Mouse (Mus musculus): Measurements from ENCODE around the gene Chchd6. TPM values are rescaled to one million over a fixed set of nuclear protein-coding genes. Genes with fewer than 3 reads are reported as not detected.

The Chchd6 gene
- polyA plus RNA-seq, 1 experiment = 28.8 TPM

DNA sequence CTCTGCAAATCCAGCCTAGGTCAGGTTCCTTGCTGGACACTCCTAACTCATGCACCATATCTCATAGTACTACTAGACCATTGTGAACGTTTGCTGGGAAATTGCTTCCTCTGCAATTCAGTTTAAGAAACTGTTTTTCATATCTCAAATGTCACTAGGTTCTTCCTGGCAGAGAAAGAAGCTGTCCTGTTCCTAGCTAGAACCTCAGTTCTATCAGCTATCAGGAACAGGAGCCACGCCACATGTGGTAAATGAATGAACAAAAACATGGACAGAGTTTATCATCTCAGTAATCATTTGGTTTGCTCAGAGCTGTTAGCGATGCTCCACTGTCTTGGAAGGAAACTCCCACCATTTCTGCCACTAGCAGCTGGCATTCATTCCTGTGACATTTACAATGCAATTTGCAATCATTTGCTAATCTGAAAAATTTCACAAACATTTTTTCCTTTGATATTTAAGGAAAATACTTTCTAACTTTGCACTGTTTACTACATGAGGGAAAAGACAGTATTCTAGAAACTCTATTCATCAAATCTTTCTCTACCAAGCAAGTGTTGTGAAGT, 179.3 kb downstream of the Chchd6 start:
- TF ChIP-seq CTCF (IDR thresholded peaks at IDR 0.05; ENCODE audit: control insufficient read depth, insufficient read depth, insufficient read length) = no peak
- no peak for TF ChIP-seq CEBPB (IDR thresholded peaks at IDR 0.05; ENCODE audit: low read depth)
- no peak for TF ChIP-seq MAX (IDR thresholded peaks at IDR 0.05)
- no peak for TF ChIP-seq FOSL1 (IDR thresholded peaks at IDR 0.05; ENCODE audit: insufficient read depth, low read length, poor library complexity, severe bottlenecking)
- no peaks in the 10 kb centered on the region for H3K79me2 ChIP-seq (ENCODE audit: control insufficient read depth, insufficient read depth)

DNA sequence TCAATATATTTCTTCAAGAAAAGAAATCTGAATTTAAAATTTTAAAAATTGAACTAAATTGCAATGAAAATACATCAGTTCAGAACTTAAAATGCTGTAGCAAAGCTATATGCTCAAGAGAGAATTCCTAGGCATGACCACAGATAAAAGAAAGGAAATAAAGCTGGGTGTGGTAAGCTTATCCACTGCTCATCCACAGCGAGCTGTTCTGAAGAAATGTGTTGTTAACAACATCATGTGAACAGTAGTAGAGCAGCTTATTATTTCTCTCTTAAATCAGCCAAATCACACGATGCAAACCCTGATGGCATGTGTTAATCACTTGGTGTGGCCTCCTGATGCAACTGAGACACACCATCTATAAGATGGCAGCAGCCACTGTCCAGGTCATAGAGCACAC, 180.4 kb downstream of the Chchd6 start:
- no peaks in the 10 kb centered on the region for H3K79me2 ChIP-seq (ENCODE audit: control insufficient read depth, insufficient read depth)
- TF ChIP-seq FOSL1 (IDR thresholded peaks at IDR 0.05; ENCODE audit: insufficient read depth, low read length, poor library complexity, severe bottlenecking) = no peak
- TF ChIP-seq MAX (IDR thresholded peaks at IDR 0.05) = no peak
- no peaks in the 10 kb centered on the region for H3K36me3 ChIP-seq (ENCODE audit: control insufficient read depth, insufficient read depth)
- no peaks in the 10 kb centered on the region for H3K27me3 ChIP-seq (ENCODE audit: control insufficient read depth, insufficient read depth, insufficient read length)
- no peaks in the 10 kb centered on the region for H3K79me3 ChIP-seq (ENCODE audit: low read depth)
- H3ac ChIP-seq (ENCODE audit: control insufficient read depth, insufficient read length, low read depth) = no peak overlapping the region
- H3K4me3 ChIP-seq (ENCODE audit: insufficient read depth, poor library complexity, severe bottlenecking) = no peak overlapping the region

More for the DNA sequence above, 179.3 kb downstream of the Chchd6 start:
- H3K36me3 ChIP-seq (ENCODE audit: control insufficient read depth, insufficient read depth) = no peaks in the 10 kb centered on the region
- H3K4me3 ChIP-seq (ENCODE audit: insufficient read depth, poor library complexity, severe bottlenecking) = no peak overlapping the region
- H3ac ChIP-seq (ENCODE audit: control insufficient read depth, insufficient read length, low read depth) = no peak overlapping the region
- no peaks in the 10 kb centered on the region for H3K79me3 ChIP-seq (ENCODE audit: low read depth)
- no peaks in the 10 kb centered on the region for H3K27me3 ChIP-seq (ENCODE audit: control insufficient read depth, insufficient read depth, insufficient read length)

DNA sequence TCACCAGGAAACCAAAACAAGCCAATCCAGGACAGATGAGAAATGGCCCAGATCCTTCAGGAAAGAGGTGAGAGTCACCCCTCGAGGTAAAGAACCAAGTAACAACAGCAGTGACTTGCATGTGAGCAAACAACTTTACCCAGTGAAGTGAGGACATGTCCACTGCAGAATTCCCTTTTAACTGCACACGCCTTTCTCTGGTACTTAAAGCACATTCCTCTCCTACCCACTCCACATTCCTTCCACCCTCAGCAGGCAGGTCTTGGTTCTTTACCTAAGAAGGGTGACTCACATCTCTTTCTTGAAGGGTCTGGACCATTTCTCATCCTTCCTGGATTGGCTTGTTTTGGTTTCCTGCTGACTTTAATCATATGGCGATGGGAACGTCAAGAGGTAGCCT, 181.3 kb downstream of the Chchd6 start:
- TF ChIP-seq CEBPB (IDR thresholded peaks at IDR 0.05; ENCODE audit: low read depth) = no peak
- peak; percentile 51 for TF ChIP-seq MAX (IDR thresholded peaks at IDR 0.05)
- TF ChIP-seq USF1 (IDR thresholded peaks at IDR 0.05; ENCODE audit: low read depth) = no peak
- no peak for TF ChIP-seq MYOD1 (IDR thresholded peaks at IDR 0.05; ENCODE audit: control insufficient read depth, insufficient read length, low read depth)
- TF ChIP-seq FOSL1 (IDR thresholded peaks at IDR 0.05; ENCODE audit: insufficient read depth, low read length, poor library complexity, severe bottlenecking) = no peak
- TF ChIP-seq MYOG (IDR thresholded peaks at IDR 0.05; ENCODE audit: control insufficient read depth, extremely low read depth, insufficient read length) = no peak
- TF ChIP-seq CTCF (IDR thresholded peaks at IDR 0.05; ENCODE audit: control insufficient read depth, insufficient read depth, insufficient read length) = no peak
- Histone ChIP-seq H3ac (ENCODE audit: control insufficient read depth, insufficient read length, low read depth) (no peak overlapping the region), H3K4me3 (ENCODE audit: insufficient read depth, poor library complexity, severe bottlenecking) (no peak overlapping the region), H3K79me2 (ENCODE audit: control insufficient read depth, insufficient read depth) (no peaks in the 10 kb centered on the region), H3K27me3 (ENCODE audit: control insufficient read depth, insufficient read depth, insufficient read length) (no peaks in the 10 kb centered on the region), H3K79me3 (ENCODE audit: low read depth) (no peaks in the 10 kb centered on the region), H3K36me3 (ENCODE audit: control insufficient read depth, insufficient read depth) (no peaks in the 10 kb centered on the region)

DNA sequence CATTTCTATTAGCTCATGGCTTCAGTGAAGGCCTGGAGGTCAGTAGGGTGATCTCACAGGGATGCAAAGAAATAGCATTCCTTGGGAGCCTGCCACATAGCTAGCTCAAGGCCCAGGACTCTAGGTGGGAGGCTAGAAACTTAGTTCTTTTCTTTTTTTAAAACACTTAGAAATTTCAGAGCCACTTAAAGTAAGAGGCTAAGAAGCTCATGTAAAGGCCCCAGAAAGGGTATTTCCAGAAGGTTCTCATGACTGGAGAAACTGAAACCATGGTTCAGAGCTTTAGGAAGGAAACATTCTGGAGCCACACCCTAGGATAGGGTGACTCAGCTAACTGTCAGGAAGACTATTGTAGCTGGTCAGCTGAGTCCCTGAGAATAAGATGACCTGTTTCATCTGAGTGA, 182.0 kb downstream of the Chchd6 start:
- Histone ChIP-seq H3ac (ENCODE audit: control insufficient read depth, insufficient read length, low read depth) (no peak overlapping the region), H3K79me3 (ENCODE audit: low read depth) (no peaks in the 10 kb centered on the region), H3K36me3 (ENCODE audit: control insufficient read depth, insufficient read depth) (no peaks in the 10 kb centered on the region), H3K27me3 (ENCODE audit: control insufficient read depth, insufficient read depth, insufficient read length) (no peaks in the 10 kb centered on the region), H3K79me2 (ENCODE audit: control insufficient read depth, insufficient read depth) (no peaks in the 10 kb centered on the region), H3K4me3 (ENCODE audit: insufficient read depth, poor library complexity, severe bottlenecking) (no peak overlapping the region)
- TF ChIP-seq USF1 (IDR thresholded peaks at IDR 0.05; ENCODE audit: low read depth) = peak; percentile 12
- no peak for TF ChIP-seq MAX (IDR thresholded peaks at IDR 0.05)

DNA sequence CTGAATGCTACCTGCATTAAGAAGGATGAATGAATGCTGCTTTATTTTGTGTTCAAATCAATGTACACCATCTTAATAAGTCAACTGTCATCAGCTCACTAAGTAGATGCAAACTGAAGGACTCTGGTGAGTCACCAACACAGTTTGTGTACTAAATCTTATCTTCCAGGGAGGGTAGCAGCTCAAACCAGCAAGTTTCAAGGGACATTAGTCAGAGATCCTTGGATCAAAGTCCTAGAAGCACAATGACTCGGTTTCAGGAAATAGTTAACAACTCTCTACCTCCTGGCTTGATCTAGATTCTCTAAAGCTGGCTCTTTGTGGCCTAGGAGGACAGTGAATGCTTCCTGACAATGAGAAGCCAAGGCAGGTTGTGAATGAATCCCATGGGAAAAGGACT, 182.9 kb downstream of the Chchd6 start:
- peak; percentile 13 for TF ChIP-seq FOSL1 (IDR thresholded peaks at IDR 0.05; ENCODE audit: insufficient read depth, low read length, poor library complexity, severe bottlenecking)
- no peak for TF ChIP-seq USF1 (IDR thresholded peaks at IDR 0.05; ENCODE audit: low read depth)
- no peak overlapping the region for H3K4me3 ChIP-seq (ENCODE audit: insufficient read depth, poor library complexity, severe bottlenecking)
- H3K27me3 ChIP-seq (ENCODE audit: control insufficient read depth, insufficient read depth, insufficient read length) = no peaks in the 10 kb centered on the region
- H3K79me2 ChIP-seq (ENCODE audit: control insufficient read depth, insufficient read depth) = no peaks in the 10 kb centered on the region
- no peak overlapping the region for H3ac ChIP-seq (ENCODE audit: control insufficient read depth, insufficient read length, low read depth)
- no peaks in the 10 kb centered on the region for H3K79me3 ChIP-seq (ENCODE audit: low read depth)
- no peaks in the 10 kb centered on the region for H3K36me3 ChIP-seq (ENCODE audit: control insufficient read depth, insufficient read depth)

DNA sequence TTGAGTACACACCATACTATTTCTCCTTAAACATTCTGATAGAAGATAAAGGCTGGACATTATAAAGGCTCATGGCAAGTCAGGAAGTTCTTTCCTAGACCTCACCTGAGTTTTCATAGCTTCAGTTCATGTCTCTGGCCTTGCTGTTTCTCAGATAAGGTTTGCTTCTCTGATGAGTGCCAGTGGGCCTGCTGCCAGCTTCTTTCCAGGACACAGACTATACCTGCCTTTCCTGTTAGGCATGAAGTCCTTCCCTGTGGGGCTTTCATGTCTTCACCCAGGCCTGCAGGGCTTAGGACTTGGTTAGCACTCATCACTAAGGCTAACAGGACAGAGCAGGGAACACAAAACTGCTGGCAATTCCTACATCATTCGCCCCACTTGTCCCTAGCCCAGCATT, 186.4 kb downstream of the Chchd6 start:
- TF ChIP-seq CTCF (IDR thresholded peaks at IDR 0.05; ENCODE audit: control insufficient read depth, insufficient read depth, insufficient read length) = no peak
- TF ChIP-seq MYOD1 (IDR thresholded peaks at IDR 0.05; ENCODE audit: control insufficient read depth, insufficient read length, low read depth) = no peak
- no peak for TF ChIP-seq MYOG (IDR thresholded peaks at IDR 0.05; ENCODE audit: control insufficient read depth, extremely low read depth, insufficient read length)
- TF ChIP-seq FOSL1 (IDR thresholded peaks at IDR 0.05; ENCODE audit: insufficient read depth, low read length, poor library complexity, severe bottlenecking) = no peak
- TF ChIP-seq USF1 (IDR thresholded peaks at IDR 0.05; ENCODE audit: low read depth) = no peak
- no peak for TF ChIP-seq CEBPB (IDR thresholded peaks at IDR 0.05; ENCODE audit: low read depth)
- TF ChIP-seq MAX (IDR thresholded peaks at IDR 0.05) = no peak
- Histone ChIP-seq H3K36me3 (ENCODE audit: control insufficient read depth, insufficient read depth) (no peaks in the 10 kb centered on the region), H3K4me3 (ENCODE audit: insufficient read depth, poor library complexity, severe bottlenecking) (no peak overlapping the region), H3K79me3 (ENCODE audit: low read depth) (no peaks in the 10 kb centered on the region), H3ac (ENCODE audit: control insufficient read depth, insufficient read length, low read depth) (no peak overlapping the region), H3K27me3 (ENCODE audit: control insufficient read depth, insufficient read depth, insufficient read length) (no peaks in the 10 kb centered on the region), H3K79me2 (ENCODE audit: control insufficient read depth, insufficient read depth) (no peaks in the 10 kb centered on the region)

Measured in C2C12 (cell line).